Comparison of ENCODE assay signal across 17 mouse cellular contexts in genomic region chr5:137117994-137118393, GRCm38 (mm10). TPM values are rescaled to one million over a fixed set of nuclear protein-coding genes. Genes with fewer than 3 reads are reported as not detected.
DNase-seq lines count a peak whose midpoint lies in the region; TF ChIP-seq lines count a peak whose summit lies in the region.
"Not testable (repeated sequence)": the region's sequence is repeated elsewhere in the genome, so short reads cannot be mapped to it uniquely, and the experiment has no call there.
"Had no signal": no experiment of that assay in that cellular context is flagged by ENCODE, and none has a peak within 500 bp of the region (broad histone marks: within the 10 kb centered on the region; RNA-seq: fewer than 3 reads in every experiment).

No protein-coding gene starts in this region.

- H3K4me1 ChIP-seq in CH12.LX (ENCODE audit: control insufficient read depth in 1 of 2, insufficient read depth in 2 of 2), result peaks cover 10 to 47% of the 10 kb centered on the region in 2 experiments

- in situ Hi-C loops in CH12.LX (cut with MboI; ENCODE audit: low pct_ligation_motif_present, low pct_unique_long_range_greater_than_20kb, low sequenced_read_pairs), result loop anchor here (10.0 kb wide), 3 partner anchors 53 to 193 kb away; partner anchors contain the start of gene Vgf

- H3K4me2 ChIP-seq in CH12.LX (ENCODE audit: insufficient read depth, low read depth, poor library complexity, severe bottlenecking), result peak overlapping the region; percentile 53; the same call in 1 of the 2 replicates

- H3K36me3 ChIP-seq in CH12.LX (replicated peaks in 1 of 2; ENCODE audit: control insufficient read depth in 1 of 2, insufficient read depth in 1 of 2, low read length in 1 of 2), result peaks cover 22% of the 10 kb centered on the region in 2 experiments

- not testable (repeated sequence) for TF ChIP-seq EP300 in CH12.LX (IDR thresholded peaks at IDR 0.05; ENCODE audit: low read length)

- not testable (repeated sequence) for H3K27me3 ChIP-seq in CH12.LX (replicated peaks)

- H3K9me3 ChIP-seq in CH12.LX (replicated peaks; ENCODE audit: low read length), result peaks cover 15% of the 10 kb centered on the region

- not testable (repeated sequence) for TF ChIP-seq POLR2A in CH12.LX (IDR thresholded peaks at IDR 0.05; ENCODE audit: low read depth, low read length)

- dilution Hi-C loops in CH12.LX (cut with MboI; ENCODE audit: extremely low pct_ligation_motif_present, extremely low pct_unique_long_range_greater_than_20kb, low sequenced_read_pairs), result not testable (repeated sequence)

- H3K79me2 ChIP-seq in CH12.LX (replicated peaks; ENCODE audit: control insufficient read depth, extremely low read depth, insufficient read depth, poor library complexity, severe bottlenecking), result not testable (repeated sequence)

- TF ChIP-seq CTCF in CH12.LX (conservative IDR thresholded peaks at IDR 0.05 in 1 of 2, IDR thresholded peaks at IDR 0.05 in 1 of 2; ENCODE audit: low read depth in 2 of 2, low read length in 2 of 2), result not testable (repeated sequence)

- not testable (repeated sequence) for H3K4me3 ChIP-seq in CH12.LX (replicated peaks in 1 of 3; ENCODE audit: low read depth in 2 of 3, low read length in 2 of 3, poor library complexity in 1 of 3)

- H3K9ac ChIP-seq in CH12.LX (ENCODE audit: insufficient read depth, low read depth), result not testable (repeated sequence)

- not testable (repeated sequence) for TF ChIP-seq RAD21 in CH12.LX (IDR thresholded peaks at IDR 0.05; ENCODE audit: low read depth, low read length)

- not testable (repeated sequence) for DNase-seq in CH12.LX (ENCODE audit: extremely low read depth)
- DNase-seq in induced T-regulatory cell, adult 2 months (ENCODE audit: low read depth), result peak; percentile 50

- H3K27ac ChIP-seq in CH12.LX (ENCODE audit: insufficient read depth, low read depth), result not testable (repeated sequence)

TF ChIP-seq in CH12.LX, 34 proteins besides CTCF, POLR2A, EP300 and RAD21:
- TF ChIP-seq ETS1 (conservative IDR thresholded peaks at IDR 0.05; ENCODE audit: low read depth, low read length), result peak; percentile 40; the same call in 1 of the 2 replicates
- peak; percentile 94 for TF ChIP-seq ZNF384 (IDR thresholded peaks at IDR 0.05; ENCODE audit: low read depth, low read length)
- TF ChIP-seq IRF4 (IDR thresholded peaks at IDR 0.05; ENCODE audit: low read depth, low read length), result 0 out of 2 replicates have a peak, but pooled peaks have one; percentile 38

RNA-seq across cellular contexts. Expression of gene Trim56, which starts 2.0 kb away (rescaled TPM):
- total RNA-seq in CH12.LX (2012; rRNA removed) (11.8 and 12.9 TPM in 2 replicates), CH12.LX (2014; rRNA removed) (6.0 and 7.6 TPM in 2 replicates)
- 10.8 and 11.2 TPM in 2 replicates for polyA plus RNA-seq in CH12.LX (2012; ENCODE audit: insufficient read length, low read depth)

RNA-seq across cellular contexts. Expression of gene Muc3, which starts 31.1 kb away (rescaled TPM):
- total RNA-seq in CH12.LX (2012; rRNA removed) (0.17 TPM in 1 of 2 replicates, not detected in the other), CH12.LX (2014; rRNA removed) (not detected in 2 replicates)
- polyA plus RNA-seq in CH12.LX (2012; ENCODE audit: insufficient read length, low read depth), result 0.13 TPM in 1 of 2 replicates, not detected in the other
- total RNA-seq: adrenal gland, adult 18-20 months; adrenal gland, adult 2 months; adrenal gland, adult 8-10 months; adrenal gland, postnatal 10 days; adrenal gland, postnatal 14 days; adrenal gland, postnatal 25 days; adrenal gland, postnatal 36 days; adrenal gland, postnatal 4 days; G1E; MEL had no signal
- polyA plus RNA-seq: adrenal gland, adult 2 months; C2C12; CD4-positive, CD25-positive, alpha-beta regulatory T cell, adult 4 months; cerebellum, adult 2 months; G1E; Patski had no signal

RNA-seq across cellular contexts. Expression of gene Serpine1, which starts 45.9 kb away (rescaled TPM):
- total RNA-seq in CH12.LX (2012; rRNA removed) (0.34 and 0.51 TPM in 2 replicates), CH12.LX (2014; rRNA removed) (0.84 and 1.8 TPM in 2 replicates)
- polyA plus RNA-seq in CH12.LX (2012; ENCODE audit: insufficient read length, low read depth), result 0.44 and 0.61 TPM in 2 replicates
- polyA plus RNA-seq: activated CD4-positive, CD25-positive, alpha-beta regulatory T cell, adult 4 months had no signal
